Mouse (Mus musculus): ENCODE measurements around the gene Rasal3.

Rasal3 gene

GRCm38 (mm10) chr17:32356281-32356680 lies 47.1 kb downstream of the Rasal3 start:
- DNase-seq (ENCODE audit: extremely low spot score), result no peak

DNA sequence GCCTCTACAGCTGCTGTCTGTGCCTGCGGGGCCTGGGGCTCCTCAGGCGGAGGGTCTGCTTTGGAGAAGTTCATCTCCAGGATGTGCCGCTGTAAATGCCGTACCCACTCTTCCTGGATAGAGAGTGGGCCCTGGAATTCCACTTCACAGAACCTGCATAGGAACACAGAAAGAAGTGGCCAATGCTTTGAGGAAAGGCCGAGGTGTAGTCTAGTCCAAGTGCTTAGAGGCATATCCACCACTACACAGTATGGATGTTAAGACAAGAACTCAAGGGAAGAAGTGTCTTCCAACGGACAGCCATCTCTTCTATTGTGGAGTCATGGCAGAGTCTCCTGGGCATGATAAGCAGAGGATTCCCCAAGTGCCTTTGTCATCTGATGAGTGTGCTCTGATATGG lies 48.4 kb downstream of the Rasal3 start:
- no peak for DNase-seq (ENCODE audit: extremely low spot score)

- DNase-seq (ENCODE audit: extremely low spot score), result no peak
Measured at GRCm38 (mm10) chr17:32354211-32354610, 49.2 kb downstream of the Rasal3 start.

DNA sequence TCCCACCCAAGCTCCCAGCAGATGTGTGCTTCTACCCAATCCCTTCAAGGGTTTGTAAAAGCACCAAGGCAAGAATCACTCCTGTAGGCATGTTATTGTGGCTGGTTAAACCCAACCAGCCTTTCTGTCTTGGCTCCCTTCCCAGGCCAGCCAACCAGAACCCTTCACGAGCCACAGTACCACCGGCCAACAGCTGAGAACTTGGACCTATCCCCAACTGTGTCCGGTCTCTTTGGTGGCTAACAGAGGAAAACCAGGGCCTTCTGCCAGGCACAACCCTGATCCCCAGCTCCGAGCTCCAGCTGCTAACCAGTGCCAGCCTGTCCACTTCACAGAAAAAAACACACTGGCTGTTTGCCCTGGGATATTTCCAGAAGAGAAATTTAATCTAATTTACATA lies 49.7 kb downstream of the Rasal3 start:
- DNase-seq (ENCODE audit: extremely low spot score), result no peak

GRCm38 (mm10) chr17:32351726-32352125 lies 51.7 kb downstream of the Rasal3 start:
- DNase-seq (ENCODE audit: extremely low spot score), result no peak

GRCm38 (mm10) chr17:32351269-32351668 lies 52.1 kb downstream of the Rasal3 start:
- no peak for DNase-seq (ENCODE audit: extremely low spot score)

DNA sequence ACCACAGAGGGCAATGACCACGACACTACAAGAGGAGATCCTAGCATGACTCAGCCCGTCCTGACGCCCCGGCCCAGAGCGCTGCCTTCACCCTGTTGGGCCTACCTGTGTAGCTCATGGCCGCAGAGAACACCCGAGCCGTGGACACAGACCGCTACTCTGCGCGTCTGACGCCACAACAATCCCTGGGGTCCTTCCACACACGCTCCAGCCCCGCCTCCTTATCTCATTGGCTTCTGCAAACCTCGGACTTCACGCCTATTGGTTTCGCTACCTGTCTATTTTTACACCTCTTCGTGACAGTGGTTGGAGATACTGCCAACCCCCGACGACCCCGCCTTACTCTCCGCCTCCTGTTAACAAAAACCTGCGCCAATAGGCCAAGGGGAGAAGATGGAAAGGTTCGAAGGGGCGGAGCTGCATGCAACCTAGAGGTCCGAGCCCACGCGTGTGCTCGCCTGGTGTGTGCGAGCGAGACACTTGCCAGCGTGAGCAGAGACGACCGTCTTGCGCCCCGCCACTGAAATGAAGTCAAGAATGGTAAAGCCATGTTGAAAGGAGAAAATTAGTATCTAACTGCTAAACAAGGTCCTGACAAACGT lies 52.9 kb downstream of the Rasal3 start, which contains the start of gene Akap8l:
Akap8l (minus strand) TSS at position 226 of the 602 bp plus-strand sequence.
- peak; percentile 96 for DNase-seq (ENCODE audit: extremely low spot score)

DNA sequence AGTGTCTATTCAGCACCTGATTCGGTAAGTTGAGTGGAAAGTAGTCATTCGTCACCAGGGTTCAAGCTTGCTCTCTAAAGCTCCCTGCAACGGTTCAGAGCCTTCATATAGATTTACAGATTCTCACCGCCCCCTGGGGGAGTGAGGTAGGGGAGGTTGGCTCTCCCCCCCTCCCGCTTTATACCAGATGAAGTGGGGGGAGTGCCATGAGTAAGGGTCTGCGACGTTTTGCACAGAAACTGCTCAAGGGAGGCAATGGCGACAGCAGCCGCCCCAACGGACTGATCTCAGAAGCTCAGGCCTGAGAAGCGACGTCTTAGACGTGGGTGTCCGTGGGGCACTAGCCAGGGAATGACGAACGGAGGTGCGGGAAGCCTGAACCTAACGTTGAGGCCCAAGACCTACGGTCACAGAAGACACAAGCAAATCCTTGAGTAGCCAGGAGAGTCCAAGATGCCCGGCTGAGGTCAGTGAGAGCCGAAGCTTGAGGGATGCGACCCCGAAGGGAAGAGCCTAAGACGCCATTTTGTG lies 53.5 kb downstream of the Rasal3 start:
- no peak for DNase-seq (ENCODE audit: extremely low spot score)

DNA sequence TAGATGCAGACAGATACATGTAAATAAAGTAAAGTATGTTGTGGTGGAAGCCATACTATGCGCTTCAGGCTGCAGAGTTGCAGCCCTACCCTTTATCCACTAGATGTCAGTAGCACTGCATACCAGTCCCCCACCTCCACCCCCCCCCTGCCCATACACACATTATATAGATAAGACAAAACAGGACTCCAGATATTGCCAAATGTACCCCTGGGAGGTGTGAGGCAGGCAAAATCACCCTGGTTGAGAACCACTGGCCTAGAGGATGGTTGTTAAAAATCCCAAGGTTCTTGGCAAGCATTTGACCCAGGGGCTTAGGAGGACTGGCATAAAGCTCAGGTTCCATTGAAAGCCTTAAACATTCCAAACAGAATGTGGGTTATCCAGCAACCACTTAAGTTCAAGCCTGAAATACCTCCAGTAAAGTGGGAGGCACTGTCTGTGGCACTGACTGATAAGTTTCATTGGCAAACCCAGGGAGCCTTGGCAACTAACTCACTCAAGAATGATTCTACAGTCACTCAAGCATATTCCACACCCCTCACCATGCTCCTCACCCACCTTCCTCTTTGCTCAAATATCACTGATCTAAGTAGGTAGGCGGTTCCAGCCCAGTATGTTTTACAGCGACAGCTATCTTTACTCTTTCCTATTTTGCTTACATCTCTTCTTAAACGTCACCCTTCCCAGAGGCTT lies 54.2 kb downstream of the Rasal3 start:
- DNase-seq (ENCODE audit: extremely low spot score), result peak; percentile 61

DNA sequence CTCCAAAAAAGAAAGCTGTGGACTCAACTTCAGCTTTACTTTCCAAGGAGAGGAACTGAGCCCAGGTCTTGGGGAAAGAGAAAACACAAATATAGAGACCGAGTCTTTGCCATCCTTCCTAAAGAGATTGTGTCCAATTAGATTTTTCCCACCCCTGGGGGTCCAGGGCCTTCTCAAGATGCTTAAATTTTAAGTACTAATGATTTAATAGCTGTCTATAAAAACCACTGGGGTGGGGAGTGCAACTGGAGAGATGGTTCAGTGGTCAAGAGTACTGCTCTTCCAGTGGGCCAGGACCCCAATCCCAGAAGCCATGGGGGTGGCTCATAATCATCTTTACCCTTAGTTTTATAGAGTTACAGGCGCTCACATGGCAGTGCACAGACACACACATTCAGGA lies 55.0 kb downstream of the Rasal3 start:
- no peak for DNase-seq (ENCODE audit: extremely low spot score)

DNA sequence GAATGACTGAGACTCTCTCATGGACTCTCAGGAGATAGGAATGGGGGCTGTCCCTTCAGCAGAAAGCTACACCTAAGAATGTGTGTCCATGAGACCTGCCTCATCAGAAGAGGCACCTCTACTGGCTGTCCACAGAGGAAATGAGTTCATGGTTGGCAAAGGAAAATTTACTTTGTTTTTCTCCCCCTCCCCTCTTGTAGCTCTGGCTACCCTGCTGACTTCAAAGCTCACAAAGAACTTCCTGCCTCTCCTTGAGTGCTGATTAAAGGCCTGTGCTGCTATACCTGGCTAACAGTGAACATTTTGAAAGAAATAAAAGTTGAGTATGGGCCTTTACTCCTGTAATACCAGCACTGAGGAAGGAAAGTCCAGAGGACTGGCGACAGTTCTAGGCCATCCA lies 62.3 kb downstream of the Rasal3 start:
- no peak for DNase-seq (ENCODE audit: extremely low spot score)

Data from embryo, embryonic 9.5 days (tissue).